Mouse (Mus musculus) urinary bladder, postnatal 0 days (tissue): ENCODE data around the gene E130309D02Rik. TPM values are rescaled to one million over a fixed set of nuclear protein-coding genes. Genes with fewer than 3 reads are reported as not detected.

Source experiments
- polyA plus RNA-seq: library from polyadenylated mRNA; unstranded; fragments of >200 nt; fragmentation: Nextera tagmentation; extraction: Ambion mirVana; gene quantifications from 2 replicates; pipeline ENCODE4 v1.2.1, GENCODE M21; 2015

Gene E130309D02Rik
- 16.6 and 16.7 TPM in 2 replicates for polyA plus RNA-seq

DNA sequence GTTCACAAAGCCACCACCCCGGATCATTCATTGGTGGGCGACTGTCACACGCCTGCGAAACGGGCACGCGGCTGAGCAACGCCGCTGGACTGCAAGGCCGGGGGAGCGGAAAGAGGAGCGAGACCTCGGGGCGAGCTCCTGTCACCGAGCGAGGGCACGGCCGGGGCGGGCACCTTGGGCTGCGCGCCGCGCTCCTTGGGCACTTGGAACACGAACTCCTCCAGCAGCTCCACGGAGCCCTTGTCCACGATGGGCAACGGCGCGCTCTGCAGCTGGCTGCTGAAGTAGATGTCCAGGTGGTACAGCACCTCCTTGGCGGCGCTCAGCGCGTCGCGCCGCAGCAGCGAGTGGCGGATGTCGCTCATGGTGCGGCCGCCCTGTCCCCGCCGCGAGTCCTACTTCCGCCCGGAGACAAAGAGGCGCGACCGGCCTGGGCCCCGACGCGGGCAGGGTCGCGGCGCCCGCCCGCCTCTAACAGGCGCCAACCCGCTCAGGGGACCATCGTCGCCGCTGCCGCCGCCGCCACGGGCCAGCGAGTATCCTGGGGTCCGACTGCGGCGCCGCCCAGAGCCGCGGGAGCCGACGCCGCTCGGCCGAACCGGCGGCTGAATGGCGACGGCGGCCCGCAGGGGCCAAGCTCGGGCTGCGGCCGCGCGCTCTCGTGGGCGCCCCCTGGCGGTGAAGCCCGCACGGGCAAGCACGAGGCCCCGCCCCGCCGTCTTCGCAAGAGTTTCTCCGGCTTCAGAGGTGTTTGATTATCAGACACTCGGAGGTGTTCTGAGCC, at the start of gene E130309D02Rik:
Gene E130309D02Rik (minus strand): TSS at position 631 of the 784 bp plus-strand sequence.

DNA sequence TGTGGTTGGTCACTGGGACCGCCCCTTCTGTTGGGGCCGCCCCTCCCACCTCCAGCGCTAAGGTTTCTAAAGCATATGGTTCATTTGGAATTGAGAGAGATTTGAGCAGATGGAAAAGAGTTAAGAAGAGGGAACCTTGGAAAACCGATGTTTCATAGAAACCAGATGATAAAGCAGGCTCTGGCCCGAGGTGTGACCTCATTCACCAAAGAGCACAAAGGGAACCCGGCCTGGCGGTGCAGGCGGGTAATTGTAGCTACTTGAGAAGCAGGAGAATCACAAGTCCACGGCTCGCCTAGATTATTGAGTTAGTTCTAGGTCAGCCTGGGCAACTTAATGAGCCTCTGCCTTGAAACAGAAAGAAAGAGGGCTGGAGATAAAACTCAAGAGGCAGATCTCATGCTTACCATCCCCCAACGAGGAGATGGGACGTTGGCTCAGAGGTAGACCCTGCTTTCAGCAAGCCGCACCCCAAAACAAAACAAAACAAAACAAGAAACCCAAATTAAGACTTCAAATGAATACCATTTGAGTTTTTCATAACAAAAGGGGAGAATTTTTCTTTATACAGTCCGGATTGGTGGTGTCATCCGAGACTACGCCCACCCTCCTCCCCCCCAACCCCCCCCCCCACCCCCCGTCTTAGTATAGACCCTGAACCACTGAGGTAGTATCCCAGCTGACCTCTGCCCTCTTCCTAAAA, 41.7 kb upstream of the E130309D02Rik start, which contains the start of gene Grid2ip:
Gene Grid2ip (plus strand): TSS at position 653 of the 703 bp plus-strand sequence.

DNA sequence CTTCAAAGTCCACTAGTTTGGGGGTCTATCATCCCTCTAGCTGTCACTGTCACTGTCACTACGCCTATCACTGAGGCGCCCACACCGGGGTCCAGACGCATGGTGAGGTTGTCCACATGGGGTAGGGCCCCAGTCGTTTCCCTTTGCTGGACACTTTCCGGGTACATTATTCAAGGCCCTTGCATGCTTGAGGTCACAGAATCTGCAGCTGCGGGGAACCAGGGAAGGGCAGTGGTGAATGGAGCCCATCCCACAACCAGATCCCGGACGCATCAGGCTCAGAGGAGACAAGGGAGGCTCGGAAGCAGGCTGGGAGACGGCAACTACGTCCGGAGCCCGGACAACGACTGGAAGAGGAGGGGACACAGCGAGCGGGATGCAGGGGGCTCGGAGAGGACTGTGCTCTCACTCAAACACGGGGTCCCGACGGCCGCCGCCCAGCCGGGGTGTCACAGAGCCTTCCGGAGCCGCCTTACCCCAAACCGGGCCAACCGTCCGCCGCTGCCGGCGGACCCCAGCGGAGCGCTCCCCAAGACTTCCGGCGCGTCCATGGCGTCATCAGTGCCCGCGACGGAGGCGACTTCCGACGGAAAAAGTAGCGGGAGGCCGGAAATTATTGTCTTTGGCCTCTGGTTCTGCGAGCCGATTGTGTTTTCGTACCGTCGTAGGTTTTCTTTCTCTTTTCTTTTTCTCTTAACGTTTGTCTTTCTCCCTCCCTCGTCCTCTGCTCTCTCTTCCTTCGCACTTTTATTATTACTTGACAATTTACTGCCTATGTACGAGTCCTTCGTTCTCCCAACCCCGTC, 13.7 kb upstream of the E130309D02Rik start, which contains the start of gene Zdhhc4:
Gene Zdhhc4 (minus strand): TSS at position 567 of the 806 bp plus-strand sequence.

DNA sequence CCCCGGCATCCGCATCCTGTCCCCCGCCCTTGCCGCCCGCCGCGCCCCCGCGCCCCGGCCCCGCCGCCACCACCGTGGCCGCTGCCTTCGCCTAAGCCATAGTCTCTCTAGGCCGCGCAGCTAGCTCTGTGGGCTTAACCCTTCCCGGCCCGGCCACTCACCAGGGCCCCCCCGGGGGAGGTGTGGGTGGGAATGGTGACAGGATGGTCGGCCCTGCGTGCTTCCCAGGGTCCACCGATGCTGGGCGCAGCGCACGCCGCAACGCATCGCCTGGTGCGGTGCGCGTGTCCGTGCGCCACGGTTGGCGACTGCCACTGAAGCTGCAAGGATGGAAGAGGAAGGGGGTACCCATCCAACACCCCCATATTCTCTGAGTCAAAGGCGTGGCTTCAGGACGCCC, 21.8 kb downstream of the E130309D02Rik start, which contains the start of gene Zfp853:
Gene Zfp853 (minus strand): TSS at position 220 of the 400 bp plus-strand sequence.

DNA sequence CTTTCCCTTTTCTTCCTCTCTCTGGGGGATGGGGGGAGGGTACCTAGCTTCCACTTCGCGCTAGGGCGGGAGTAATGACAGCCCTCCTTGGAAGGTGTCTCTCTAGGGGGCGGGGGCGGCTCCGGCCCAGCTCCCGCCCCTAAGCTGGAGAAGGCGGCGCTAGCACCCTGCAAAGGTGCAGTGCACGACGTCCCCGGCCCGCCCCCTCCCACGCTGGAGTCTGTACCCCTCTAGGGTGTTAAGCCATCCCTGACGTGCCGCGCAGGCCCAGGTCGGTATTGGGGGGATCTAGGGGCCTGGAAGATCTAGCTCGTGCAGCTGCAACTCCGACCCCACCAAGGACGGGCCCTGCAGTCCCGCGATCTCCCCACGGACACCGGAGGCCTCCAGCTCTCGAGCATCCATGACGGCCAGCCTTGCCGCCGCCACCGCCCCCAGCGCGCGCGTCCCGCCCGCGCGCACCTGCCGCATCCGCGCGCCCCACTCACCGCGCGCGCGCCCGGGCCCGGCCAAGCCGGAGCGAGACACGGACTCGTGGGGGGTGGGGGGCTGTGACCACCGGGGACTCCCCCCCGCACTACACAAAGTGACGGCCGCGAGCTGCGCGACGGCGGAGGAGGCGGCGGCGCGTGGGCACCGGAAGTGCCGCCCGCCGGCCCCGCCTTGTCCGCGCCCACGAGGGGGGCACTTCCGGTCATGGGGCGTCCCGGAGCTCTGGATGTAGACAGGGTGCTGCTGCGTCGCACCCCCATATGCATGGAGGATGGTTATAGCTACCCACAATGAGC, 45.6 kb downstream of the E130309D02Rik start, which contains the start of gene Zfp316:
Gene Zfp316 (minus strand): TSS at position 660 of the 788 bp plus-strand sequence.

Other genes with a start within 250 kb of the E130309D02Rik start
- gene Rnf216, start 202.4 kb downstream of the E130309D02Rik start, polyA plus RNA-seq, result 17.2 and 20.3 TPM in 2 replicates
- gene Olfr718-ps1, start 167.8 kb downstream of the E130309D02Rik start, polyA plus RNA-seq, result not detected in 2 replicates
- gene Rbak, start 134.6 kb downstream of the E130309D02Rik start, polyA plus RNA-seq, result 5.9 and 6.1 TPM in 2 replicates
- gene Spdye4b, start 134.3 kb downstream of the E130309D02Rik start, polyA plus RNA-seq, result not detected in 2 replicates
- not detected in 2 replicates for gene Spdye4a, start 88.5 kb downstream of the E130309D02Rik start, polyA plus RNA-seq
- 4.9 and 5.0 TPM in 2 replicates for gene Zfp12, start 80.2 kb downstream of the E130309D02Rik start, polyA plus RNA-seq
- gene Zfp316, start 45.3 kb downstream of the E130309D02Rik start, polyA plus RNA-seq, result 1.7 and 1.9 TPM in 2 replicates
- not detected in 2 replicates for gene Zfp853, start 21.7 kb downstream of the E130309D02Rik start, polyA plus RNA-seq
- gene Zdhhc4, start 13.9 kb upstream of the E130309D02Rik start, polyA plus RNA-seq, result 71.8 and 72.2 TPM in 2 replicates
- gene Grid2ip, start 42.0 kb upstream of the E130309D02Rik start, polyA plus RNA-seq, result 0.63 and 0.68 TPM in 2 replicates
- gene Kdelr2, start 88.5 kb upstream of the E130309D02Rik start, polyA plus RNA-seq, result 282 and 366 TPM in 2 replicates
- gene Daglb, start 149.2 kb upstream of the E130309D02Rik start, polyA plus RNA-seq, result 19.9 and 23.5 TPM in 2 replicates
- gene Rac1, start 212.7 kb upstream of the E130309D02Rik start, polyA plus RNA-seq, result 370 and 417 TPM in 2 replicates